Mouse (Mus musculus): ENCODE measurements around the gene Gdf11.

DNA sequence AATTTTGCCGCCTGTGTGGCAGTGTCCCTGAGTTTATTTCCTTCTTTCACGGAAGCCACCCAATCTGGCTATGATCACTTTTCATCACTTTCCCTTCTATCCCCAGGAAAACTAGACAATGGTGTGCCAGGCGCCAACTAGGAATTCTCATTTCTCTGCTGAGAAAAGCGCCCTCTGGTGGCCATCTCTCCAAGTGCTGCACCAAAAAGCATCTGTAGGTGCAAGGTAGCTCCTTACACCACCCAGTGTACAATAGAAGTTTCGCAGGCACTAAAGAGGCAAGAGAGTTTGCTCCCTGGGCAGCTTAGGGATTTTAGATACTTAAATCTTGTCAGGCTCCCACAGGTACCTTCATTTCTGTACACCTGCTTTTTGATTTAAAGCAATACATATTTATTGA is 21.7 kb upstream of the Gdf11 start:
- TF ChIP-seq CTCF (IDR thresholded peaks at IDR 0.05; ENCODE audit: low read depth) = peak; percentile 97
- TF ChIP-seq EP300 (IDR thresholded peaks at IDR 0.05; ENCODE audit: low read depth) = no peak
